Mouse (Mus musculus): Measurements from ENCODE around the gene Colq.
"Not testable (repeated sequence)": the region's sequence is repeated elsewhere in the genome, so short reads cannot be mapped to it uniquely, and the experiment has no call there.

Gene Colq

GRCm38 (mm10) chr14:31591243-31591642 lies at the start of gene Colq:
Colq (minus strand) TSS chr14:31591343.
- no peak for DNase-seq (ENCODE audit: low spot score in 2 of 2)

GRCm38 (mm10) chr14:31640346-31640889 lies 49.3 kb upstream of the Colq start, which contains the start of gene Gm49387:
Gm49387 (minus strand) TSS chr14:31640878.
- no peak for DNase-seq (ENCODE audit: low spot score in 2 of 2)

- DNase-seq (ENCODE audit: low spot score in 2 of 2), result no peak
These were observed 39.5 kb upstream of the Colq start for GRCm38 (mm10) chr14:31630677-31631076.

GRCm38 (mm10) chr14:31622748-31623147 lies 31.6 kb upstream of the Colq start:
- no peak for DNase-seq (ENCODE audit: low spot score in 2 of 2)

- DNase-seq (ENCODE audit: low spot score in 2 of 2), result no peak
These were observed 29.6 kb upstream of the Colq start for GRCm38 (mm10) chr14:31620591-31621223.

GRCm38 (mm10) chr14:31617997-31618396 lies 26.9 kb upstream of the Colq start:
- DNase-seq (ENCODE audit: low spot score in 2 of 2), result no peak

GRCm38 (mm10) chr14:31617204-31617603 lies 26.1 kb upstream of the Colq start:
- no peak for DNase-seq (ENCODE audit: low spot score in 2 of 2)

- DNase-seq (ENCODE audit: low spot score in 2 of 2), result no peak
These were observed 22.5 kb upstream of the Colq start for GRCm38 (mm10) chr14:31613671-31614070.

- DNase-seq (ENCODE audit: low spot score in 2 of 2), result no peak
These were observed 20.8 kb upstream of the Colq start for GRCm38 (mm10) chr14:31611986-31612385.

GRCm38 (mm10) chr14:31605514-31605913 lies 14.4 kb upstream of the Colq start:
- DNase-seq (ENCODE audit: low spot score in 2 of 2), result no peak

- peak in 1 of 2 experiments; percentile 1 for DNase-seq (ENCODE audit: low spot score in 2 of 2)
These were observed 13.8 kb upstream of the Colq start for GRCm38 (mm10) chr14:31604916-31605315.

- DNase-seq (ENCODE audit: low spot score in 2 of 2), result not testable (repeated sequence)
These were observed 11.5 kb upstream of the Colq start for GRCm38 (mm10) chr14:31602616-31602979.

- DNase-seq (ENCODE audit: low spot score in 2 of 2), result no peak
These were observed 10.9 kb upstream of the Colq start for GRCm38 (mm10) chr14:31601908-31602615.

GRCm38 (mm10) chr14:31597446-31597845 lies 6.3 kb upstream of the Colq start:
- DNase-seq (ENCODE audit: low spot score in 2 of 2), result no peak

GRCm38 (mm10) chr14:31596408-31596807 lies 5.3 kb upstream of the Colq start:
- DNase-seq (ENCODE audit: low spot score in 2 of 2), result no peak

GRCm38 (mm10) chr14:31594693-31595092 lies 3.5 kb upstream of the Colq start:
- no peak for DNase-seq (ENCODE audit: low spot score in 2 of 2)

GRCm38 (mm10) chr14:31593036-31593435 lies 1.9 kb upstream of the Colq start:
- no peak for DNase-seq (ENCODE audit: low spot score in 2 of 2)

- no peak for DNase-seq (ENCODE audit: low spot score in 2 of 2)
These were observed 4.7 kb downstream of the Colq start for GRCm38 (mm10) chr14:31586451-31586850.

- DNase-seq (ENCODE audit: low spot score in 2 of 2), result no peak
These were observed 8.1 kb downstream of the Colq start for GRCm38 (mm10) chr14:31583082-31583481.

- DNase-seq (ENCODE audit: low spot score in 2 of 2), result no peak
These were observed 13.0 kb downstream of the Colq start for GRCm38 (mm10) chr14:31577966-31578735.

GRCm38 (mm10) chr14:31576846-31577697 lies 14.1 kb downstream of the Colq start:
- DNase-seq (ENCODE audit: low spot score in 2 of 2), result no peak

All from heart, adult 9 months (tissue).